Mouse (Mus musculus) forebrain, postnatal 0 days (tissue): ENCODE data around the gene Synj1. TPM values are rescaled to one million over a fixed set of nuclear protein-coding genes. Genes with fewer than 3 reads are reported as not detected.
A peak's percentile ranks its signal among the peaks of the same experiment; 100 is the strongest.

Experiments used
- ATAC-seq: fragments of 200-750 bp; cut with Nextera tagmentation; 2 replicates; pipeline ENCODE4 v1.8.0; 2017; ENCODE audit warnings: mild to moderate bottlenecking, moderate library complexity
- DNase-seq: peaks from one replicate; pipeline ENCODE4 v3.0.0-alpha.2; 2015
- H3K27ac ChIP-seq: fragments of 300-500 bp; sonication (generic); 2 replicates; pipeline ENCODE4 v1.5.1; 2014; ENCODE audit warnings: low read depth, mild to moderate bottlenecking, antibody characterized with exemption, low read length, moderate library complexity, mixed read lengths
- H3K27me3 ChIP-seq: fragments of 300-500 bp; sonication (generic); 2 replicates; pipeline ENCODE4 v1.6.1; 2014; ENCODE audit warnings: mild to moderate bottlenecking, low read length, mixed read lengths; ENCODE audit not compliant: insufficient read depth
- H3K36me3 ChIP-seq: fragments of 300-500 bp; sonication (generic); 2 replicates; pipeline ENCODE4 v1.6.1; 2014; ENCODE audit warnings: mild to moderate bottlenecking, moderate library complexity; ENCODE audit not compliant: insufficient read depth
- H3K4me1 ChIP-seq: fragments of 300-500 bp; sonication (generic); 2 replicates; pipeline ENCODE4 v1.6.1; 2014; ENCODE audit warnings: antibody characterized with exemption; ENCODE audit not compliant: insufficient read depth
- H3K4me2 ChIP-seq: fragments of 300-500 bp; sonication (generic); 2 replicates; pipeline ENCODE4 v1.6.1; 2014; ENCODE audit warnings: low read depth, mild to moderate bottlenecking, moderate library complexity
- H3K4me3 ChIP-seq: fragments of 300-500 bp; sonication (generic); 2 replicates; pipeline ENCODE4 v1.5.1; 2014; ENCODE audit warnings: low read depth, low read length, mixed read lengths
- H3K9ac ChIP-seq: fragments of 300-500 bp; sonication (generic); 2 replicates; pipeline ENCODE4 v1.6.1; 2014; ENCODE audit warnings: mild to moderate bottlenecking
- H3K9me3 ChIP-seq: fragments of 300-500 bp; sonication (generic); 2 replicates; pipeline ENCODE4 v1.6.1; 2016; ENCODE audit warnings: low read length
- CTCF ChIP-seq: sonication (generic); IDR thresholded peaks from 2 replicates; pipeline ENCODE4 v1.5.1; 2016; ENCODE audit warnings: antibody characterized with exemption, control low read depth, low read depth
- WGBS: fragments of 180-500 bp; shearing (Covaris S2); extraction: QIAGEN DNeasy Blood & Tissue Kit; methylation state at CpG from one replicate; pipeline ENCODE4 v1.1.7; 2014; 5-methylcytosine and 5-hydroxymethylcytosine counted together
- polyA plus RNA-seq: library from polyadenylated mRNA; unstranded; fragments of >200 nt; fragmentation: Nextera tagmentation; extraction: Ambion mirVana; gene quantifications from 2 replicates; pipeline ENCODE4 v1.2.1, GENCODE M21; 2015
- total RNA-seq: library from RNA; depleted of rRNA; stranded (reverse); fragments of >200 nt; gene quantifications from 2 replicates; pipeline ENCODE4 v1.2.3, GENCODE M21; 2014

Gene Synj1
- total and polyA plus RNA-seq, 2 experiments from 2014 or later: 38.0 to 62.5 TPM

DNA sequence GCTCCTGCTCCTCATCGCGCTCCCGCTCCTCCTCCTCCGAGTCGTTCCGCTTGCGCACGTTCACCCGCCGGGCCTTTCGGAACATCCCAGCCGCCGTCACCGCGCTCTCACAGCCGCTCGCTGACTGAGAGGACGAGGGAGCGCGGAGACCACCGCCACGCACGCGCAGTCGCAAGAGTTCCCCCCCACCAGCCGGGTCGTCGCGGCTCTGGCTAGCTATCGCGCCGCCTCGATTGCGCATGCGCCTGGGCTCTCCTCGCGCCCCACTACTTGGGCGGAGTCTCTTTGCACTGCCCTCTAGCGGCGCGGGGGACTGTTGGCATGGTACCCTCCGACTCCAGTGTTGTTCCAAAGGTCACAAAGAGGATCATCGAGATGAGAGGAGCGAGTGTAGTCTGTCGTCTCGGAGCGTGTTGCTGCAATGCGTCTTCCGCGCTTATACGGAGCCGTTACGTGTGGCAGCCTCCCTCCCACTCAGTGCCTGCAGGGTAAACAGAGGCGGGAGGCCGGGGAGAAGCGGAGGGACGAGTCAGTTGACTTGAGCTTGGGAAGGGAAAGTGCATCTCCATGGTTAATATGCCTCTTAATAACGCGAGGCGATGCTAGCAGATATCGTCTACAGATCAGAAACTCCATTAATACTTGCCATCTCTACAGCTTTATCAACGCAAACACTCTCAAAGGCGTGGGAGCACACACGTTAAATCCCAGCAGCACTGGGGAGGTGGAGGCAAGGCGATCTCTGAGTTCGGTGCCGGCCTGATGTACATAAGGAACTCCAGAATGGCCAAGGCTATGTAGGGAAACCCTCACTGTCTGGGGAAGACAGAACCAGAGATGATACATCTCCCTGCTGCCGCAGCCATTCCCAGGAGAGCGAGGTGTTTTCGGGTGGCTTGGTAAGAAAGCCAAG lies 33.4 kb upstream of the Synj1 start, which contains the start of gene Paxbp1:
TSS of gene Paxbp1 (minus strand) at position 274 of the 913 bp plus-strand sequence.
- Histone ChIP-seq H3K9me3 (no peaks in the 10 kb centered on the region), H3K4me1 (peaks cover 7% of the 10 kb centered on the region), H3K4me2 (peak within 1 kb of the TSS; percentile 63), H3K4me3 (peak within 1 kb of the TSS; percentile 74), H3K36me3 (0 out of 2 replicates have a peak, but pooled peaks cover 2% of the 10 kb centered on the region), H3K9ac (peak within 1 kb of the TSS; percentile 94), H3K27ac (peak within 1 kb of the TSS; percentile 99), H3K27me3 (no peaks in the 10 kb centered on the region)
- peak; percentile 96 for ATAC-seq
- WGBS: 2% methylated on average over 70 of the region's 70 CpGs
- TF ChIP-seq CTCF: peak; percentile 99
- peak; percentile 100 for DNase-seq

DNA sequence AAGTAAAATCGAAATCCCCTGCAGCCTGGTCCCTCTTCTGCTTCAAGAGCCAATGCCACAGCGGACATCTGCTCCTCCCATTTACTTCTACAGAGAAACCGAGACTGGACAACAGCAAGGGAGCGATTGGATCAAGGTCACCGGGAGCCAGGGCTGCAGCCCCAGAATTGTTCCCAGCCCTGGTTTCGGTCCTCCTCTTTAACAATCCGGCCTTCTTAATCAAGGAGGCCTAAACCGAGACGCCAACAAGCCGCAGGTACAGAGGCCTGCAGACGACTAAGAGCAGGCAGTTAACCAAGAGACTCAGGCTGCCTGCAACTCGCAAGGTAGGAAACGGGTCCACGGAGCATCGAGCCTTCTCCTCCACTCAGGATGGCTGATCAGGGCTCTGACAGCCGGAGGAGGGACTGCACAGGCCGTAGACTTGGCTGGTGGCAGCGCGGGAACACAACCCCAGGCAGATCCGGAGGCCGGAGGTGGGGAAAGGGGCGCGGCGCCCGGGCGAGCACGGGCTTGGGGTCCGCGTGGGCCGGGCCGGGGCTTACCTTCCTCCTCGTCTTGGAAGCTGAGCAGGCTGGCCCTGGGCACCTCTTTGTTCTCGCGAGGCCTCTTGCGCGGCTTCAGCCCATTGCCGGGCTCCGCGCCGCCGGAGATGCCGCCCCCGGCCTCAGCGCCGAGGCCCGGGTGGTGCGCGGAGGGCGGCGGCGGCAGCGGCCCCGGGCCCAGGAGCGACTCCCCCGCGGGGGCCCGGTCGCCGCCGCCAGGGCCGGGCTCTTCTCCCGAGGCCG lies 32.5 kb upstream of the Synj1 start:
- ATAC-seq: peak; percentile 69
- Histone ChIP-seq H3K4me3 (peak overlapping the region; percentile 74), H3K9me3 (no peaks in the 10 kb centered on the region), H3K9ac (peak overlapping the region; percentile 94), H3K4me1 (peaks cover 7% of the 10 kb centered on the region), H3K4me2 (peak overlapping the region; percentile 54), H3K27ac (peak overlapping the region; percentile 99), H3K36me3 (0 out of 2 replicates have a peak, but pooled peaks cover 3% of the 10 kb centered on the region), H3K27me3 (no peaks in the 10 kb centered on the region)
- DNase-seq: peak; percentile 67
- under 1% methylated on average over 62 of the region's 63 CpGs for WGBS
- TF ChIP-seq CTCF: no peak

DNA sequence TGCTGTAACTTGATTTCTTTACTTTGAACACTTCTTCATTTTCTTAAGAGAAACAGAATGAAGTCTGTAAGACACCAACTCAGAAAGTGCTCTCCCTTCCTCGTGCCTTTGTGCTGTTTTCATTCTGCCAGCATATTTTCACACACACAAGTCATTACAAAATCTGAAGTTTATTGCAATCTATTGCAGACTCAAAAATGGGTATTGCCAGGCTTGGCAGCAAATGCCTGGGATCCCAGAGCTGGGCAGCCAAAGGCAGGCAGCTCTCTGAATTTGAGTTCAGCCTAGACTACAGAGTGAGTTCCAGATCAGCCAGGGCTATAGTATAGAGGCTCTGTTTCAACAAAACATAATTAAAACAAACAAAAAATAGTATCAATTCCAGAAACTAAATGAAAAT lies 31.5 kb upstream of the Synj1 start:
- peaks cover 7% of the 10 kb centered on the region for H3K4me1 ChIP-seq
- no peak for ATAC-seq
- no peak overlapping the region for H3K27ac ChIP-seq
- H3K9me3 ChIP-seq: no peaks in the 10 kb centered on the region
- peaks cover 12% of the 10 kb centered on the region for H3K36me3 ChIP-seq
- WGBS: 37% methylated on average over 1 of the region's 1 CpGs
- no peak for DNase-seq
- 0 out of 2 replicates have a peak overlapping the region, but pooled peaks have one; percentile 4 for H3K9ac ChIP-seq
- TF ChIP-seq CTCF: no peak
- no peaks in the 10 kb centered on the region for H3K27me3 ChIP-seq
- H3K4me3 ChIP-seq: peak overlapping the region; percentile 74
- peak overlapping the region; percentile 54 for H3K4me2 ChIP-seq

DNA sequence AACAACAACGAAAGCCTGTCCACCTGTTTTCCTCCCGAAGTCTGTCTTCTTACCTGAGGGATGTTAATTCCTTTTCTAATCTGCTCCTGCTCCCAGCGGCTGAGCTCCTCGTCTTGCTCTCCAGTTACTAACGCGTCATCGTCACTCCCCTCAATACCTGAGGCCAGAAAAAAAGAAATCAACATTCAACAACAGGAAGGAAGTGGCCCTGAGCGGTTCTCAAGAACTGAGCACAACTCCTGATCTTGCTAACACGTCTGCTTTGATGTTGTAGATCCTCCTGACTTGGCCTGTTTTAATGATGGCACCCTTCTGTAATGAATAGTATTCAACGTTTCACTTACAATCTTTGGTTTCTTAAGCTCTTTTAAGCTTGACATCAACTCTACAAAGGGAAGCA lies 24.8 kb upstream of the Synj1 start:
- WGBS: 89% methylated on average over 10 of the region's 10 CpGs
- H3K36me3 ChIP-seq: peaks cover 70% of the 10 kb centered on the region

DNA sequence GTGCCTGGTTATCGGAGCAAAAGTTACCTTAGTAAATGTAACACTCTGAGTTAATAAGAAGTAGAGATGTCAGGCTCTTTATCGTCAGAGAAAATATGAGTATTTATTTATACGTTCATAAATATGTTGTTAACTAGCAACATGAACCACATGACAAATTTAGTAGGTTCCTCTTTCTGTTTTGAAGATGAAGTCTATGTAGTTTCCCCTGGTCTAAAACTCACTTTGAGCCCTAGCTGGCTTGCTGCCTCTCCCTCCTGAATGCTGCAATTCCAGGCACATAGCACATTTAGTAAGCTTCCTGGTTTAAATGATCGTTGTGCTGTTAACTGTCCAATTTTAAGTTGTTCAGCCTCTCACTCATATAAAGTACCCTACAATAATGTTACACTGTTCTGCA lies 19.6 kb upstream of the Synj1 start:
- Histone ChIP-seq H3K9me3 (no peaks in the 10 kb centered on the region), H3K27ac (no peak overlapping the region), H3K4me1 (no peaks in the 10 kb centered on the region), H3K4me2 (no peak overlapping the region), H3K4me3 (no peak overlapping the region), H3K36me3 (peaks cover 73% of the 10 kb centered on the region), H3K9ac (no peak overlapping the region), H3K27me3 (no peaks in the 10 kb centered on the region)
- 92% methylated on average over 4 of the region's 4 CpGs for WGBS
- no peak for ATAC-seq
- DNase-seq: no peak
- no peak for TF ChIP-seq CTCF

More for the DNA sequence above, 24.8 kb upstream of the Synj1 start:
- no peaks in the 10 kb centered on the region for H3K27me3 ChIP-seq
- H3K4me3 ChIP-seq: no peak overlapping the region
- no peaks in the 10 kb centered on the region for H3K9me3 ChIP-seq
- no peak overlapping the region for H3K9ac ChIP-seq
- H3K4me1 ChIP-seq: no peaks in the 10 kb centered on the region
- DNase-seq (no peak), ATAC-seq (no peak)
- TF ChIP-seq CTCF: no peak
- H3K27ac ChIP-seq: no peak overlapping the region
- no peak overlapping the region for H3K4me2 ChIP-seq

DNA sequence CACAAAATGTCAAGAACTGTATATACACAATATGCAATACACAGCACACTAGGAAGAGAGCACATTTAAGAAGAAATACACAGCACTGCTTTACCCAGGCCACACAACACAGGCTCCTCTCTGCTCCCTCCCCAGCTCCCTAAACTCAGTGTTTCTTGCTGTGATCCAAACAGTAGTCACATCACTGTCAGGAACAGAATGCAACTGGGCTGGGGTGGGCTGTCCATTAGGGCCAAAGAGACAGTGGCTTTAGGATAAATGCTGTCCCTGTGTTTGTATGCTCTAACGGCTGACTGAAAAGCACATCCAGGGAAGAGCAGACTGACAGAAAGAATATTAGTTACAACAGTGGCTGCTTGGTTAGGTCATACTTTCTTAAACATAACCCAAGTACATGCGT lies 18.8 kb upstream of the Synj1 start:
- TF ChIP-seq CTCF: no peak
- no peak overlapping the region for H3K27ac ChIP-seq
- DNase-seq: no peak
- no peak for ATAC-seq
- H3K4me3 ChIP-seq: no peak overlapping the region
- H3K9me3 ChIP-seq: no peaks in the 10 kb centered on the region
- peaks cover 76% of the 10 kb centered on the region for H3K36me3 ChIP-seq
- WGBS: 87% methylated on average over 2 of the region's 2 CpGs
- H3K4me1 ChIP-seq: no peaks in the 10 kb centered on the region
- H3K9ac ChIP-seq: no peak overlapping the region
- no peaks in the 10 kb centered on the region for H3K27me3 ChIP-seq
- H3K4me2 ChIP-seq: no peak overlapping the region
